Comparison of ENCODE assay signal across 19 mouse cellular contexts in genomic region chr11:82600151-82600550, GRCm38 (mm10).
A peak's percentile ranks its signal among the peaks of the same experiment; 100 is the strongest.
DNase-seq lines count a peak whose midpoint lies in the region; TF ChIP-seq lines count a peak whose summit lies in the region.
"Had no signal": no experiment of that assay in that cellular context is flagged by ENCODE, and none has a peak within 500 bp of the region (broad histone marks: within the 10 kb centered on the region; RNA-seq: fewer than 3 reads in every experiment).

No protein-coding gene starts in this region.

- H3K4me1 ChIP-seq in ES-Bruce4 (ENCODE audit: control insufficient read depth, insufficient read depth, low read length) = no peaks in the 10 kb centered on the region

- H3K4me3 ChIP-seq in ES-Bruce4 (ENCODE audit: low read depth, low read length) = no peak overlapping the region
- H3K4me3 ChIP-seq: embryonic facial prominence, embryonic 10.5 days; embryonic facial prominence, embryonic 12.5 days; forebrain, embryonic 13.5 days; forebrain, embryonic 15.5 days had no signal

- no peak overlapping the region for H3K9ac ChIP-seq in ES-Bruce4 (ENCODE audit: low read depth, poor library complexity, severe bottlenecking)
- H3K9ac ChIP-seq: embryonic facial prominence, embryonic 12.5 days; forebrain, embryonic 13.5 days; forebrain, embryonic 15.5 days; forebrain, postnatal 0 days had no signal

- no peaks in the 10 kb centered on the region for H3K9me3 ChIP-seq in ES-Bruce4 (replicated peaks; ENCODE audit: control insufficient read depth, insufficient read depth, low read length, poor library complexity, severe bottlenecking)
- H3K9me3 ChIP-seq: embryonic facial prominence, embryonic 10.5 days; embryonic facial prominence, embryonic 12.5 days; forebrain, embryonic 13.5 days; forebrain, embryonic 15.5 days had no signal

- no peak for TF ChIP-seq POLR2A in ES-Bruce4 (IDR thresholded peaks at IDR 0.05; ENCODE audit: insufficient read depth, low read length)

- no peaks in the 10 kb centered on the region for H3K27me3 ChIP-seq in ES-Bruce4 (ENCODE audit: control insufficient read depth, insufficient read depth, low read length, poor library complexity, severe bottlenecking)
- H3K27me3 ChIP-seq: forebrain, embryonic 15.5 days had no signal

- no peak for TF ChIP-seq CTCF in ES-Bruce4 (IDR thresholded peaks at IDR 0.05; ENCODE audit: low read depth, low read length)

- TF ChIP-seq EP300 in ES-Bruce4 (IDR thresholded peaks at IDR 0.05; ENCODE audit: insufficient read depth, low read depth, low read length) = 0 out of 2 replicates have a peak, but pooled peaks have one; percentile 13

- no peak overlapping the region for H3K27ac ChIP-seq in ES-Bruce4 (ENCODE audit: insufficient read depth, low read length)
- H3K27ac ChIP-seq: embryonic facial prominence, embryonic 10.5 days; embryonic facial prominence, embryonic 12.5 days; forebrain, embryonic 13.5 days; forebrain, embryonic 15.5 days had no signal

- peak; percentile 49 to 66 for DNase-seq in cerebellum, postnatal 14 days
- no peak for DNase-seq in cerebellum, adult 9-10 months
- DNase-seq in ES-CJ7 (ENCODE audit: low read depth, low spot score) (peak; percentile 43), ZHBTc4 (ENCODE audit: low read depth, low spot score) (peak; percentile 34)
- no peak for DNase-seq in embryo, embryonic 10.5 days (ENCODE audit: low spot score)
- DNase-seq in layer of hippocampus, adult 8-10 months (ENCODE audit: low spot score in 2 of 2) = no peak
- DNase-seq: adrenal gland, adult 2 months; adrenal gland, postnatal 10 days; adrenal gland, postnatal 25 days; cerebellum, adult 11 months; cerebellum, adult 18-20 months; cerebellum, adult 9-11 months; cerebellum, postnatal 36 days; forebrain, postnatal 0 days had no signal

- no peaks in the 10 kb centered on the region for H3K36me3 ChIP-seq in ES-Bruce4 (ENCODE audit: control insufficient read depth, insufficient read depth, low read length, poor library complexity, severe bottlenecking)
- H3K36me3 ChIP-seq: embryonic facial prominence, embryonic 10.5 days; embryonic facial prominence, embryonic 12.5 days; forebrain, embryonic 15.5 days had no signal

Comparison
In these comparisons a context has a peak if more than half of its experiments do, and no peak if none do; other contexts are left out.
1. DNase-seq: peak in cerebellum, postnatal 14 days (2 of 2), ES-CJ7 (single experiment) and ZHBTc4 (single experiment); none in cerebellum, adult 9-10 months (single experiment), embryo, embryonic 10.5 days (single experiment) and layer of hippocampus, adult 8-10 months (0 of 2).